Mouse (Mus musculus): ENCODE data around the gene Arrdc5.

DNA sequence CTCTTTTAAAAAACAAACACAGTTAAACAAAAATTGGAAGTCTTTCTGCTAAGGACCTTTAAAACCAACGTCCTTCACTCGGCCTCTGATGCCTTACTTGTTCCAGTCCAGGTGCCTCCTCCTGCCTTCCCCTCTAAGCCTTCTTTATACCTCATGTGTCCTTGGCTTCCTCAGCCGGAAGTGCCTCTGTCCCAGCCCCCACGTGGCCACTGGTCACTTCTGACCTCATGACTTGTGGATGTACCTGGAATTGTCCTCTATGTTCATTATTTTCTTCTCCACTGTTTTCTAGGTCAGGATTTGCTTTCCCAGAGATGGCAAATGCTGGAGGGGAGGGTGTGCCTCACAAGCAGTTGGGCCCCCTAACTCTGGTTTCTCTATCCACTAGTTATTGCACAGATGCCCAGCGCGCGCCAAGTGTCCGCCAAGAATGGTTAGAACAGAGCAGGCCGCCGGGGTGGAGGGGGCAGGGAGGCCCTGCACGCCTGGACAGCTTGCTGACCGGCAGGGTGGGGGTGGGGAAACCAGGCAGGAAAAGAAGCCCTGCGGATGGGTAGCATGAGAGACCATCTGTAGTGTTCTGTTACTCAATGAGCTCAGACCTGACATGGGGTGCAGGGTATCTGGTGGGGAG, 2.4 kb upstream of the Arrdc5 start:
- TF ChIP-seq FLI1 (IDR thresholded peaks at IDR 0.05; ENCODE audit: low read length) (no peak), GATA1 (IDR thresholded peaks at IDR 0.05; ENCODE audit: borderline replicate concordance, low read length) (no peak)

All from megakaryocyte, embryonic 14.5 days (primary cell).